Mouse (Mus musculus) gastrocnemius, postnatal 4 days (tissue): ENCODE measurements around the gene Gm28510. TPM values are rescaled to one million over a fixed set of nuclear protein-coding genes. Genes with fewer than 3 reads are reported as not detected.
"Not testable (repeated sequence)": the region's sequence is repeated elsewhere in the genome, so short reads cannot be mapped to it uniquely, and the experiment has no call there.

Source experiments
- DNase-seq, 2 experiments: peaks; one replicate each; pipeline ENCODE4 v3.0.0; 2021 to 2022; ENCODE audit warnings: low spot score in 2 of 2, mixed read lengths in 2 of 2
- long read RNA-seq, 2 experiments: library from polyadenylated mRNA; stranded (forward); transcript quantifications; one replicate each; pipeline ENCODE4 v2.0.0; 2021
- total RNA-seq, 2 experiments: library from RNA; stranded (reverse); gene quantifications; 2 replicates each; pipeline ENCODE4 v1.2.3; 2021

The Gm28510 gene
- total RNA-seq: not detected
- long read RNA-seq, experiment 1: 0 reads
- long read RNA-seq, experiment 2: 0 reads

GRCm38 (mm10) chrY:10412437-10412836, at the start of gene Gm28510:
Gene Gm28510, plus strand, starts transcription at chrY:10412737.
- not testable (repeated sequence) for DNase-seq

Other genes with a start within 250 kb of the Gm28510 start
- gene Gm20834, start 88.1 kb upstream of the Gm28510 start, total RNA-seq: not detected
- not detected for gene Gm20737, start 123.3 kb downstream of the Gm28510 start, total RNA-seq
- gene Gm21775, start 140.7 kb downstream of the Gm28510 start, total RNA-seq: not detected
- not detected for gene Gm21900, start 203.6 kb downstream of the Gm28510 start, total RNA-seq